Mouse (Mus musculus) stomach, embryonic 16.5 days (tissue): ENCODE data around the gene Klk10. TPM values are rescaled to one million over a fixed set of nuclear protein-coding genes. Genes with fewer than 3 reads are reported as not detected.

ENCODE experiments used
- ATAC-seq: fragments of 200-750 bp; cut with Nextera tagmentation; 2 replicates; pipeline ENCODE4 v1.8.0; 2017; ENCODE audit warnings: moderate number of reproducible peaks, moderate TSS enrichment; ENCODE audit not compliant: insufficient read depth, low FRiP score
- H3K27ac ChIP-seq: fragments of 300-500 bp; sonication (generic); 2 replicates; pipeline ENCODE4 v1.5.1; 2014; ENCODE audit warnings: low read length
- H3K27me3 ChIP-seq: fragments of 300-500 bp; sonication (generic); 2 replicates; pipeline ENCODE4 v1.6.1; 2014; ENCODE audit warnings: low read length, control low read depth, mixed read lengths; ENCODE audit not compliant: control insufficient read depth, insufficient read depth
- H3K36me3 ChIP-seq: fragments of 300-500 bp; sonication (generic); 2 replicates; pipeline ENCODE4 v1.6.1; 2014; ENCODE audit warnings: low read length; ENCODE audit not compliant: control insufficient read depth, insufficient read depth
- H3K4me1 ChIP-seq: fragments of 300-500 bp; sonication (generic); 2 replicates; pipeline ENCODE4 v1.6.1; 2014; ENCODE audit warnings: low read length, control low read depth, mixed read lengths; ENCODE audit not compliant: control insufficient read depth, insufficient read depth
- H3K4me2 ChIP-seq: fragments of 300-500 bp; sonication (generic); 2 replicates; pipeline ENCODE4 v1.6.1; 2014; ENCODE audit warnings: low read depth, low read length, mixed read lengths
- H3K4me3 ChIP-seq: fragments of 300-500 bp; sonication (generic); replicated peaks from 2 replicates; pipeline ENCODE4 v1.5.1; 2014; ENCODE audit warnings: mild to moderate bottlenecking, low read length
- H3K9ac ChIP-seq: fragments of 300-500 bp; sonication (generic); 2 replicates; pipeline ENCODE4 v1.6.1; 2014; ENCODE audit warnings: low read length
- H3K9me3 ChIP-seq: fragments of 300-500 bp; sonication (generic); replicated peaks from 2 replicates; pipeline ENCODE4 v1.6.1; 2016; ENCODE audit warnings: low read length, control low read depth; ENCODE audit not compliant: control insufficient read depth
- WGBS: fragments of 180-500 bp; shearing (Covaris S2); extraction: QIAGEN DNeasy Blood & Tissue Kit; methylation state at CpG from one replicate; pipeline ENCODE4 v1.1.7; 2014; 5-methylcytosine and 5-hydroxymethylcytosine counted together
- polyA plus RNA-seq: library from polyadenylated mRNA; unstranded; fragments of >200 nt; fragmentation: Nextera tagmentation; extraction: Ambion mirVana; gene quantifications from 2 replicates; pipeline ENCODE4 v1.2.1, GENCODE M21; 2015

Klk10 gene
- polyA plus RNA-seq, 1 experiment from 2014 or later = 42.4 TPM

- Histone ChIP-seq H3K9me3 (no peaks in the 10 kb centered on the region), H3K36me3 (no peaks in the 10 kb centered on the region), H3K9ac (peak within 1 kb of the TSS; percentile 48), H3K27me3 (no peaks in the 10 kb centered on the region), H3K4me1 (no peaks in the 10 kb centered on the region), H3K4me2 (0 out of 2 replicates have a peak within 1 kb of the TSS, but pooled peaks have one; percentile 15), H3K27ac (peak within 1 kb of the TSS; percentile 90), H3K4me3 (0 out of 2 replicates have a peak within 1 kb of the TSS, but pooled peaks have one; percentile 3)
- ATAC-seq = peak; percentile 41; the same call in 1 of the 2 replicates
- 83% methylated on average over 5 of the region's 5 CpGs for WGBS
These were observed 6.5 kb upstream of the Klk10 start, which contains the start of gene Klk11 for GRCm38 (mm10) chr7:43774364-43774763. Gene Klk11, plus strand, starts transcription at chr7:43774604.

- H3K4me2 ChIP-seq = 0 out of 2 replicates have a peak overlapping the region, but pooled peaks have one; percentile 15
- H3K27ac ChIP-seq = peak overlapping the region; percentile 90
- peak; percentile 59; the same call in 1 of the 2 replicates for ATAC-seq
- H3K27me3 ChIP-seq = no peaks in the 10 kb centered on the region
- H3K36me3 ChIP-seq = no peaks in the 10 kb centered on the region
- H3K9ac ChIP-seq = peak overlapping the region; percentile 48
- no peaks in the 10 kb centered on the region for H3K4me1 ChIP-seq
- 0 out of 2 replicates have a peak overlapping the region, but pooled peaks have one; percentile 1 for H3K4me3 ChIP-seq
- no peaks in the 10 kb centered on the region for H3K9me3 ChIP-seq
- WGBS = 53% methylated on average over 6 of the region's 6 CpGs
These were observed 6.0 kb upstream of the Klk10 start for GRCm38 (mm10) chr7:43774802-43775201.

- H3K4me3 ChIP-seq = 0 out of 2 replicates have a peak overlapping the region, but pooled peaks have one; percentile 3
- ATAC-seq = 0 out of 2 replicates have a peak, but pooled peaks have one; percentile 39
- H3K27ac ChIP-seq = peak overlapping the region; percentile 90
- H3K4me2 ChIP-seq = peak overlapping the region; percentile 25; the same call in 1 of the 2 replicates
- H3K4me1 ChIP-seq = no peaks in the 10 kb centered on the region
- peak overlapping the region; percentile 49 for H3K9ac ChIP-seq
- 48% methylated on average over 7 of the region's 7 CpGs for WGBS
- no peaks in the 10 kb centered on the region for H3K27me3 ChIP-seq
- no peaks in the 10 kb centered on the region for H3K36me3 ChIP-seq
- H3K9me3 ChIP-seq = no peaks in the 10 kb centered on the region
These were observed 5.4 kb upstream of the Klk10 start for GRCm38 (mm10) chr7:43775311-43776057.

GRCm38 (mm10) chr7:43776506-43776905 lies 4.3 kb upstream of the Klk10 start:
- Histone ChIP-seq H3K4me2 (peak overlapping the region; percentile 25; the same call in 1 of the 2 replicates), H3K9ac (peak overlapping the region; percentile 49), H3K27me3 (no peaks in the 10 kb centered on the region), H3K27ac (peak overlapping the region; percentile 72; the same call in 1 of the 2 replicates), H3K4me3 (no peak overlapping the region), H3K36me3 (no peaks in the 10 kb centered on the region), H3K9me3 (no peaks in the 10 kb centered on the region), H3K4me1 (0 out of 2 replicates have a peak, but pooled peaks cover 3% of the 10 kb centered on the region)
- WGBS = 88% methylated on average over 5 of the region's 5 CpGs
- ATAC-seq = no peak

GRCm38 (mm10) chr7:43777423-43777822 lies 3.4 kb upstream of the Klk10 start:
- no peaks in the 10 kb centered on the region for H3K36me3 ChIP-seq
- no peak overlapping the region for H3K27ac ChIP-seq
- H3K4me3 ChIP-seq = no peak overlapping the region
- H3K27me3 ChIP-seq = no peaks in the 10 kb centered on the region
- ATAC-seq = no peak
- H3K4me2 ChIP-seq = no peak overlapping the region
- H3K9ac ChIP-seq = no peak overlapping the region
- 80% methylated on average over 12 of the region's 12 CpGs for WGBS
- 0 out of 2 replicates have a peak, but pooled peaks cover 3% of the 10 kb centered on the region for H3K4me1 ChIP-seq
- H3K9me3 ChIP-seq = no peaks in the 10 kb centered on the region

- no peaks in the 10 kb centered on the region for H3K9me3 ChIP-seq
- no peak overlapping the region for H3K4me3 ChIP-seq
- ATAC-seq = no peak
- H3K9ac ChIP-seq = no peak overlapping the region
- no peak overlapping the region for H3K4me2 ChIP-seq
- H3K27me3 ChIP-seq = no peaks in the 10 kb centered on the region
- H3K36me3 ChIP-seq = no peaks in the 10 kb centered on the region
- H3K27ac ChIP-seq = no peak overlapping the region
- 88% methylated on average over 10 of the region's 10 CpGs for WGBS
- peaks cover 8% of the 10 kb centered on the region; the same call in 1 of the 2 replicates for H3K4me1 ChIP-seq
These were observed 2.5 kb upstream of the Klk10 start for GRCm38 (mm10) chr7:43778176-43778970.

GRCm38 (mm10) chr7:43780241-43780640 lies 594 bp upstream of the Klk10 start:
- H3K9ac ChIP-seq = no peak overlapping the region
- no peaks in the 10 kb centered on the region for H3K9me3 ChIP-seq
- H3K27me3 ChIP-seq = no peaks in the 10 kb centered on the region
- no peak overlapping the region for H3K4me3 ChIP-seq
- WGBS = 41% methylated on average over 6 of the region's 6 CpGs
- H3K36me3 ChIP-seq = no peaks in the 10 kb centered on the region
- H3K4me2 ChIP-seq = peak overlapping the region; percentile 39
- H3K27ac ChIP-seq = peak overlapping the region; percentile 83
- peaks cover 8% of the 10 kb centered on the region; the same call in 1 of the 2 replicates for H3K4me1 ChIP-seq
- ATAC-seq = no peak

GRCm38 (mm10) chr7:43781541-43781940 lies 706 bp downstream of the Klk10 start:
- H3K27me3 ChIP-seq = no peaks in the 10 kb centered on the region
- WGBS = 80% methylated on average over 11 of the region's 11 CpGs
- H3K36me3 ChIP-seq = no peaks in the 10 kb centered on the region
- ATAC-seq = no peak
- peaks cover 8% of the 10 kb centered on the region; the same call in 1 of the 2 replicates for H3K4me1 ChIP-seq
- no peak overlapping the region; the same call in 1 of the 2 replicates for H3K27ac ChIP-seq
- H3K9ac ChIP-seq = no peak overlapping the region
- H3K4me2 ChIP-seq = peak overlapping the region; percentile 12; the same call in 1 of the 2 replicates
- no peaks in the 10 kb centered on the region for H3K9me3 ChIP-seq
- H3K4me3 ChIP-seq = peak overlapping the region; percentile 13; the same call in 1 of the 2 replicates
